Mouse (Mus musculus) telencephalon, adult 2 months (tissue): ENCODE results near the gene Grem2.

Source experiments
- DNase-seq: peaks from one replicate; pipeline ENCODE4 v3.0.0-alpha.2; 2011; ENCODE audit warnings: low read depth, low spot score

Gene Grem2

GRCm38 (mm10) chr1:174788617-174789016 lies 133.0 kb downstream of the Grem2 start:
- DNase-seq, result no peak
